Mouse (Mus musculus): ENCODE results near the gene Eid1. TPM values are rescaled to one million over a fixed set of nuclear protein-coding genes. Genes with fewer than 3 reads are reported as not detected.
A peak's percentile ranks its signal among the peaks of the same experiment; 100 is the strongest.

The Eid1 gene
- polyA plus RNA-seq, 1 experiment from 2014 or later: 393 TPM

DNA sequence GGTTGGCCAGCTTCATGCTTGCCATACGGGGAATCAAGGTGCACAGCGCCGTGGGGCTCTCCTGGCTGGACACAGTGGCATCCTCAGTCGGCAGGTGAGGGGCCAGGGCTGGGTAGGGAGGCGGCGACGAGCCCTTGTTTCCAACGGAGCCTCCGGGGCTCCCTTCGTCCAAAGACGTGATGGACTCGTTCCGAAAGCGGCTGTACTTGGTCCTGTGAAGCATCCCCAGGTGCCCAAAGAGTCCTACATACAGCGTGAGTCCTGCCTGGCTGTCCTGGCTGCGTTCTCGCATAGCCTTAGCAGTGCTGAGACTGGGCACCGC lies 50.2 kb downstream of the Eid1 start:
- Histone ChIP-seq H3K4me2 (replicated peaks) (peak overlapping the region; percentile 100), H3K36me3 (no peaks in the 10 kb centered on the region), H3K9ac (peak overlapping the region; percentile 68), H3K4me3 (peak overlapping the region; percentile 52), H3K9me3 (no peaks in the 10 kb centered on the region), H3K27me3 (replicated peaks) (peaks cover 25% of the 10 kb centered on the region), H3K27ac (no peak overlapping the region), H3K4me1 (peaks cover 14% of the 10 kb centered on the region)
- WGBS: 2% methylated on average over 18 of the region's 18 CpGs
- ATAC-seq (ENCODE audit: low FRiP score, low read depth): 0 out of 2 replicates have a peak, but pooled peaks have one; percentile 2

DNA sequence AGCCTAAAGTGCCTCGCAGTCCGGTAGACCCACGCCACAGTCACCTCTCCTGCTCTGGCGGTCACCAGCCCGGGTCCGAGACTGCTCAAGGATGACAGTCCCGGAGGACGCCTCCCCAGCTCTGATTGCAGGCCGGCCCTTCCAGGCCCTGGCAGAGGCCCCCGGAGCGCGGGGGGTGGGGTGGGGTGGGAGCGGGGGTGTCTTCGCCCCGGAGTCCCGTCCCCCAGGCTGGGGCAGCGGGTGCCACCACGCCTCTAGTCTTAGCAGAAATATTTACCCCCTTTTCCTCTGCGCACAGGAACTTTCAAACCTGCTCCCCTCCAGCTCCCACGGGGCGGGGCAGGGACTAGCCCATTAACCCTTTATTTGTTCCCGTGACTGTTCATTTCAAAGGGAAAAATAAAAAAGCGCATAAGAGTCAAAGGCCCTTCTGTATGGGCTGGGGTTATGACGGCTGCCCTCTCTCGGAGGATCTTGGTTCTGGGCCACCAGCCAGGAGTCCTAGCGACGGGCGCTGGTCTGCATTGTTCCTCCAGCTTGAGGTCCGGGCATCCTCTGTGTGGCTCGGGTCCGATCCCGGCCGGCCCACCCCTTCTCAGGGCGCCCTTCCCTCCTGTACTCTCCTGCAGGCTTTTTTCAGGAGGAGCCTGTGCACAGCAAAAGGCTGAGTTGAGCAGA lies 50.7 kb downstream of the Eid1 start:
- WGBS: under 1% methylated on average over 34 of the region's 34 CpGs
- H3K4me1 ChIP-seq: peaks cover 14% of the 10 kb centered on the region
- peak overlapping the region; percentile 52 for H3K4me3 ChIP-seq
- H3K27me3 ChIP-seq (replicated peaks): peaks cover 25% of the 10 kb centered on the region
- ATAC-seq (ENCODE audit: low FRiP score, low read depth): peak; percentile 88
- no peaks in the 10 kb centered on the region for H3K36me3 ChIP-seq
- H3K9ac ChIP-seq: peak overlapping the region; percentile 68
- no peak overlapping the region for H3K27ac ChIP-seq
- H3K9me3 ChIP-seq: no peaks in the 10 kb centered on the region
- peak overlapping the region; percentile 100 for H3K4me2 ChIP-seq (replicated peaks)

DNA sequence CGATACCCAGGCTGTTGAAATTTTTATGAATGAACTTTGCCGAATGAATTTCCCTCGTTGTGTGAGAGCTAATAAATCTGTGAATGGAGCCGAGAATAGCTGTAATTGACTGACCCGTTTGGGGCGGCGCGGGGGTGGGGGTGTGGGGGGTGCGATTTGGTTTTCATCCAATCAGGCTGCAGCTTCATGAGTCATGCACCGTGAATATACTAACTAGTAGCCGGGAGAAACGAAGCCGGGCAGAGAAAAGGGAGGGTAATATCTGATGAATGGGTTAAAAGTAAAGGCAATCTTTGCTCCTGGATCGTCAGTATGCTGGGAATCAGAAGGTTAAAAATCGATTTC lies 51.2 kb downstream of the Eid1 start, which contains the start of gene Shc4:
Gene Shc4 (minus strand): TSS at position 63 of the 345 bp plus-strand sequence.
- Histone ChIP-seq H3K9me3 (no peaks in the 10 kb centered on the region), H3K27me3 (replicated peaks) (peaks cover 25% of the 10 kb centered on the region)
- 1% methylated on average over 15 of the region's 15 CpGs for WGBS

More for the DNA sequence above, 51.2 kb downstream of the Eid1 start, which contains the start of gene Shc4:
- Histone ChIP-seq H3K9ac (peak within 1 kb of the TSS; percentile 68), H3K4me1 (peaks cover 14% of the 10 kb centered on the region), H3K4me3 (peak within 1 kb of the TSS; percentile 52), H3K27ac (no peak within 1 kb of the TSS), H3K4me2 (replicated peaks) (peak within 1 kb of the TSS; percentile 100), H3K36me3 (no peaks in the 10 kb centered on the region)
- peak; percentile 85 for ATAC-seq (ENCODE audit: low FRiP score, low read depth)

Other genes starting within 250 kb of the Eid1 start
- gene Gm9913, start 168.0 kb upstream of the Eid1 start, polyA plus RNA-seq (2016; fragmentation: Nextera tagmentation; extraction: Ambion mirVana): 0.09 and 0.15 TPM in 2 replicates
- gene Fbn1, start 165.1 kb upstream of the Eid1 start, polyA plus RNA-seq (2016; fragmentation: Nextera tagmentation; extraction: Ambion mirVana): 6.8 TPM in 2 replicates
- 6.0 and 6.6 TPM in 2 replicates for gene Cep152, start 48.0 kb upstream of the Eid1 start, polyA plus RNA-seq (2016; fragmentation: Nextera tagmentation; extraction: Ambion mirVana)
- 3.7 and 5.2 TPM in 2 replicates for gene Shc4, start 51.1 kb downstream of the Eid1 start, polyA plus RNA-seq (2016; fragmentation: Nextera tagmentation; extraction: Ambion mirVana)
- 29.3 and 31.6 TPM in 2 replicates for gene Secisbp2l, start 109.8 kb downstream of the Eid1 start, polyA plus RNA-seq (2016; fragmentation: Nextera tagmentation; extraction: Ambion mirVana)
- gene Galk2, start 186.0 kb downstream of the Eid1 start, polyA plus RNA-seq (2016; fragmentation: Nextera tagmentation; extraction: Ambion mirVana): 26.6 and 29.0 TPM in 2 replicates
- 74.5 and 83.4 TPM in 2 replicates for gene Cops2, start 186.0 kb downstream of the Eid1 start, polyA plus RNA-seq (2016; fragmentation: Nextera tagmentation; extraction: Ambion mirVana)

Data from neural tube, embryonic 12.5 days (tissue).